Mouse (Mus musculus) gastrocnemius, postnatal 14 days (tissue): ENCODE measurements around the gene Pcnx. TPM values are rescaled to one million over a fixed set of nuclear protein-coding genes. Genes with fewer than 3 reads are reported as not detected.

Experiments
- DNase-seq: peaks from one replicate; pipeline ENCODE4 v3.0.0; 2021; ENCODE audit warnings: mixed read lengths
- intact Hi-C: fragments of 180-260 bp; cut with DNase I; formaldehyde crosslinking; loops from one replicate; pipeline ENCODE4 v1.15.1; 2025; ENCODE audit warnings: low total_unique reads
- total RNA-seq, 2 experiments: library from RNA; stranded (reverse); gene quantifications; 2 replicates each; pipeline ENCODE4 v1.2.3; 2021

Pcnx gene
- total RNA-seq, 2 experiments from 2014 or later, result 36.0 to 37.4 TPM

- DNase-seq, result no peak
- intact Hi-C loops, result no loop called here
These were observed 72.2 kb downstream of the Pcnx start for GRCm38 (mm10) chr12:81932015-81932414.

- intact Hi-C loops, result no loop called here
- DNase-seq, result no peak
These were observed 73.6 kb downstream of the Pcnx start for GRCm38 (mm10) chr12:81933430-81933829.

- no peak for DNase-seq
- intact Hi-C loops, result no loop called here
These were observed 74.7 kb downstream of the Pcnx start for GRCm38 (mm10) chr12:81934510-81934909.

GRCm38 (mm10) chr12:81936066-81936465, 76.2 kb downstream of the Pcnx start:
- DNase-seq, result no peak
- intact Hi-C loops, result no loop called here

- intact Hi-C loops, result no loop called here
- DNase-seq, result no peak
These were observed 81.4 kb downstream of the Pcnx start for GRCm38 (mm10) chr12:81941191-81941590.

- DNase-seq, result no peak
These were observed 83.7 kb downstream of the Pcnx start for GRCm38 (mm10) chr12:81943331-81944062.

GRCm38 (mm10) chr12:81949026-81949425, 89.2 kb downstream of the Pcnx start:
- intact Hi-C loops, result no loop called here
- no peak for DNase-seq

More at GRCm38 (mm10) chr12:81943331-81944062, 83.7 kb downstream of the Pcnx start:
- intact Hi-C loops, result no loop called here

GRCm38 (mm10) chr12:81950016-81950415, 90.2 kb downstream of the Pcnx start:
- no peak for DNase-seq
- intact Hi-C loops, result no loop called here

- no peak for DNase-seq
- intact Hi-C loops, result no loop called here
These were observed 98.5 kb downstream of the Pcnx start for GRCm38 (mm10) chr12:81958351-81958750.

- intact Hi-C loops, result no loop called here
- no peak for DNase-seq
These were observed 105.6 kb downstream of the Pcnx start for GRCm38 (mm10) chr12:81965416-81965815.

GRCm38 (mm10) chr12:81971042-81971883, 111.4 kb downstream of the Pcnx start:
- intact Hi-C loops, result no loop called here
- no peak for DNase-seq

- no peak for DNase-seq
- intact Hi-C loops, result no loop called here
These were observed 112.1 kb downstream of the Pcnx start for GRCm38 (mm10) chr12:81971884-81972362.

GRCm38 (mm10) chr12:81974806-81975205, 115.0 kb downstream of the Pcnx start:
- DNase-seq, result no peak

GRCm38 (mm10) chr12:81977346-81977745, 117.5 kb downstream of the Pcnx start:
- DNase-seq, result no peak
- intact Hi-C loops, result no loop called here

More at GRCm38 (mm10) chr12:81974806-81975205, 115.0 kb downstream of the Pcnx start:
- intact Hi-C loops, result no loop called here

GRCm38 (mm10) chr12:81979312-81979711, 119.5 kb downstream of the Pcnx start:
- DNase-seq, result no peak
- intact Hi-C loops, result no loop called here

GRCm38 (mm10) chr12:81992106-81992505, 132.3 kb downstream of the Pcnx start:
- DNase-seq, result no peak
- intact Hi-C loops, result no loop called here

GRCm38 (mm10) chr12:81992996-81993395, 133.2 kb downstream of the Pcnx start:
- no peak for DNase-seq
- intact Hi-C loops, result no loop called here

- DNase-seq, result no peak
- intact Hi-C loops, result no loop called here
These were observed 135.3 kb downstream of the Pcnx start for GRCm38 (mm10) chr12:81994911-81995667.

- DNase-seq, result no peak
- intact Hi-C loops, result no loop called here
These were observed 137.0 kb downstream of the Pcnx start for GRCm38 (mm10) chr12:81996679-81997362.
